ENCODE assay signal across 9 mouse cellular contexts in genomic region chrX:143739171-143739570, GRCm38 (mm10).
DNase-seq lines count a peak whose midpoint lies in the region; ATAC-seq lines count a peak whose summit lies in the region.
"Had no signal": no experiment of that assay in that cellular context is flagged by ENCODE, and none has a peak within 500 bp of the region (broad histone marks: within the 10 kb centered on the region; RNA-seq: fewer than 3 reads in every experiment).

No protein-coding gene starts in this region.

- WGBS in hindbrain, embryonic 14.5 days: 32% methylated on average over 2 of the region's 2 CpGs
- 22% methylated on average over 2 of the region's 2 CpGs for WGBS in hindbrain, embryonic 13.5 days
- WGBS in limb, embryonic 11.5 days: 12% methylated on average over 2 of the region's 2 CpGs

- peaks cover 3% of the 10 kb centered on the region for H3K36me3 ChIP-seq in hindbrain, embryonic 14.5 days (replicated peaks; ENCODE audit: control insufficient read depth, insufficient read depth)
- H3K36me3 ChIP-seq in hindbrain, embryonic 13.5 days: 0 out of 2 replicates have a peak, but pooled peaks cover 2% of the 10 kb centered on the region
- no peaks in the 10 kb centered on the region for H3K36me3 ChIP-seq in limb, embryonic 11.5 days (ENCODE audit: control insufficient read depth, insufficient read depth, low read length)
- H3K36me3 ChIP-seq: embryonic facial prominence, embryonic 13.5 days had no signal

- H3K4me3 ChIP-seq in hindbrain, embryonic 14.5 days (replicated peaks; ENCODE audit: low read length): no peak overlapping the region
- H3K4me3 ChIP-seq in hindbrain, embryonic 13.5 days: no peak overlapping the region
- no peak overlapping the region for H3K4me3 ChIP-seq in limb, embryonic 11.5 days (ENCODE audit: low read depth, low read length)
- H3K4me3 ChIP-seq: embryonic facial prominence, embryonic 13.5 days had no signal

- H3K9me3 ChIP-seq in hindbrain, embryonic 14.5 days (ENCODE audit: control insufficient read depth, low read length): no peaks in the 10 kb centered on the region
- no peaks in the 10 kb centered on the region for H3K9me3 ChIP-seq in hindbrain, embryonic 13.5 days
- no peaks in the 10 kb centered on the region for H3K9me3 ChIP-seq in limb, embryonic 11.5 days (ENCODE audit: control insufficient read depth, low read length)
- H3K9me3 ChIP-seq: embryonic facial prominence, embryonic 13.5 days had no signal

- H3K27ac ChIP-seq in hindbrain, embryonic 14.5 days: no peak overlapping the region
- H3K27ac ChIP-seq in hindbrain, embryonic 13.5 days: no peak overlapping the region
- no peak overlapping the region for H3K27ac ChIP-seq in limb, embryonic 11.5 days (replicated peaks; ENCODE audit: low read depth, low read length)
- H3K27ac ChIP-seq: embryonic facial prominence, embryonic 13.5 days had no signal

- H3K4me2 ChIP-seq in hindbrain, embryonic 14.5 days (replicated peaks): no peak overlapping the region
- H3K4me2 ChIP-seq in hindbrain, embryonic 13.5 days: no peak overlapping the region
- no peak overlapping the region for H3K4me2 ChIP-seq in limb, embryonic 11.5 days (ENCODE audit: low read depth, severe bottlenecking)
- H3K4me2 ChIP-seq: embryonic facial prominence, embryonic 13.5 days had no signal

- H3K27me3 ChIP-seq in hindbrain, embryonic 14.5 days (ENCODE audit: control insufficient read depth, insufficient read depth, low read length): no peaks in the 10 kb centered on the region
- H3K27me3 ChIP-seq in hindbrain, embryonic 13.5 days: no peaks in the 10 kb centered on the region
- H3K27me3 ChIP-seq in limb, embryonic 11.5 days (ENCODE audit: control insufficient read depth, insufficient read depth, low read length): peaks cover 3% of the 10 kb centered on the region; the same call in 1 of the 2 replicates

- no peaks in the 10 kb centered on the region for H3K4me1 ChIP-seq in hindbrain, embryonic 14.5 days (replicated peaks; ENCODE audit: control insufficient read depth, insufficient read depth, low read length)
- no peaks in the 10 kb centered on the region for H3K4me1 ChIP-seq in hindbrain, embryonic 13.5 days (replicated peaks)
- no peaks in the 10 kb centered on the region for H3K4me1 ChIP-seq in limb, embryonic 11.5 days (ENCODE audit: control insufficient read depth, insufficient read depth, low read length)
- H3K4me1 ChIP-seq: embryonic facial prominence, embryonic 13.5 days had no signal

- no peak overlapping the region for H3K9ac ChIP-seq in hindbrain, embryonic 14.5 days
- H3K9ac ChIP-seq in hindbrain, embryonic 13.5 days: no peak overlapping the region
- H3K9ac ChIP-seq in limb, embryonic 11.5 days (ENCODE audit: low read length): no peak overlapping the region
- H3K9ac ChIP-seq: embryonic facial prominence, embryonic 13.5 days had no signal

- DNase-seq in hindbrain, embryonic 14.5 days (ENCODE audit: low spot score): peak; percentile 65
- DNase-seq in 3T3-L1 (ENCODE audit: low read depth, low spot score): peak; percentile 56
- peak; percentile 41 for DNase-seq in MEL-GATA-1-ER (ENCODE audit: extremely low read depth, low read depth)
- peak; percentile 26 for DNase-seq in embryo, embryonic 11.5 days (ENCODE audit: low read depth, low spot score)
- DNase-seq in limb, embryonic 11.5 days (ENCODE audit: low spot score): peak; percentile 56
- DNase-seq in natural killer cell, adult 2 months (ENCODE audit: low spot score in 2 of 2): no peak
- DNase-seq in spleen, postnatal 14 days (ENCODE audit: low spot score in 2 of 2): no peak

- ATAC-seq in hindbrain, embryonic 14.5 days (ENCODE audit: low FRiP score): no peak
- no peak for ATAC-seq in hindbrain, embryonic 13.5 days (ENCODE audit: low FRiP score)
- no peak for ATAC-seq in limb, embryonic 11.5 days (ENCODE audit: insufficient number of reproducible peaks, low FRiP score, low TSS enrichment, low read depth)

Comparison
In these comparisons a context has a peak if more than half of its experiments do, and no peak if none do; other contexts are left out.
1. DNase-seq: peak in hindbrain, embryonic 14.5 days (single experiment), 3T3-L1 (single experiment), MEL-GATA-1-ER (single experiment), embryo, embryonic 11.5 days (single experiment) and limb, embryonic 11.5 days (single experiment); none in natural killer cell, adult 2 months (0 of 2) and spleen, postnatal 14 days (0 of 2).